Mouse (Mus musculus) liver, adult (tissue): ENCODE measurements around the gene Nt5c2.

ENCODE experiments used
- GATA4 ChIP-seq: IDR thresholded peaks from 2 replicates; pipeline ENCODE4 v1.6.1; 2014; ENCODE audit warnings: mild to moderate bottlenecking, low read length; ENCODE audit not compliant: insufficient replicate concordance

The Nt5c2 gene

GRCm38 (mm10) chr19:47014447-47015381 is at the start of gene Nt5c2, which contains the start of gene Ina:
Gene Nt5c2, minus strand, starts transcription at chr19:47015153.
Gene Ina, plus strand, starts transcription at chr19:47014698.
- no peak for TF ChIP-seq GATA4

- no peak for TF ChIP-seq GATA4
Observed at GRCm38 (mm10) chr19:47057684-47058083, 42.7 kb upstream of the Nt5c2 start.

- TF ChIP-seq GATA4: peak; percentile 37; the same call in 1 of the 2 replicates
Observed at GRCm38 (mm10) chr19:47053471-47053870, 38.5 kb upstream of the Nt5c2 start.

GRCm38 (mm10) chr19:47052927-47053326 is 38.0 kb upstream of the Nt5c2 start:
- no peak for TF ChIP-seq GATA4

- no peak for TF ChIP-seq GATA4
Observed at GRCm38 (mm10) chr19:47050271-47051032, 35.5 kb upstream of the Nt5c2 start, which contains the start of gene Pcgf6. Gene Pcgf6, minus strand, starts transcription at chr19:47050906.

GRCm38 (mm10) chr19:47049840-47050239 is 34.9 kb upstream of the Nt5c2 start:
- no peak for TF ChIP-seq GATA4

GRCm38 (mm10) chr19:47049061-47049460 is 34.1 kb upstream of the Nt5c2 start:
- no peak for TF ChIP-seq GATA4

- no peak for TF ChIP-seq GATA4
Observed at GRCm38 (mm10) chr19:47047236-47047833, 32.4 kb upstream of the Nt5c2 start.

- TF ChIP-seq GATA4: no peak
Observed at GRCm38 (mm10) chr19:47046343-47046742, 31.4 kb upstream of the Nt5c2 start.

- TF ChIP-seq GATA4: no peak
Observed at GRCm38 (mm10) chr19:47043608-47044007, 28.7 kb upstream of the Nt5c2 start.

GRCm38 (mm10) chr19:47040720-47041473 is 25.9 kb upstream of the Nt5c2 start:
- TF ChIP-seq GATA4: no peak

GRCm38 (mm10) chr19:47036596-47036995 is 21.6 kb upstream of the Nt5c2 start:
- no peak for TF ChIP-seq GATA4

- TF ChIP-seq GATA4: no peak
Observed at GRCm38 (mm10) chr19:47034916-47035315, 20.0 kb upstream of the Nt5c2 start.

GRCm38 (mm10) chr19:47031770-47032169 is 16.8 kb upstream of the Nt5c2 start:
- no peak for TF ChIP-seq GATA4

- no peak for TF ChIP-seq GATA4
Observed at GRCm38 (mm10) chr19:47029796-47030195, 14.8 kb upstream of the Nt5c2 start.

GRCm38 (mm10) chr19:47026513-47026912 is 11.6 kb upstream of the Nt5c2 start:
- TF ChIP-seq GATA4: no peak
